Mouse (Mus musculus) spleen, adult 12 weeks (tissue): ENCODE measurements around the gene Mtor.
A peak's percentile ranks its signal among the peaks of the same experiment; 100 is the strongest.

Source experiments
- DNase-seq: peaks from one replicate; pipeline ENCODE4 v3.0.0; 2022; ENCODE audit warnings: low spot score

Mtor gene

GRCm38 (mm10) chr4:148596731-148597130, 148.3 kb downstream of the Mtor start:
- no peak for DNase-seq

GRCm38 (mm10) chr4:148598826-148599225, 150.4 kb downstream of the Mtor start:
- no peak for DNase-seq

GRCm38 (mm10) chr4:148600316-148600715, 151.9 kb downstream of the Mtor start:
- DNase-seq = no peak

GRCm38 (mm10) chr4:148601871-148602270, 153.5 kb downstream of the Mtor start:
- no peak for DNase-seq

- no peak for DNase-seq
These were observed 154.1 kb downstream of the Mtor start, which contains the start of gene Masp2 for GRCm38 (mm10) chr4:148602357-148603120. Masp2 (plus strand) TSS chr4:148602554.

- no peak for DNase-seq
These were observed 155.1 kb downstream of the Mtor start for GRCm38 (mm10) chr4:148603376-148604139.

GRCm38 (mm10) chr4:148604141-148604540, 155.7 kb downstream of the Mtor start:
- DNase-seq = no peak

GRCm38 (mm10) chr4:148604541-148605165, 156.2 kb downstream of the Mtor start:
- DNase-seq = peak; percentile 38
